Mouse (Mus musculus): ENCODE data around the gene Dyrk2. TPM values are rescaled to one million over a fixed set of nuclear protein-coding genes. Genes with fewer than 3 reads are reported as not detected.

Dyrk2 gene
- polyA plus RNA-seq, 1 experiment from 2014 or later = 7.0 TPM

DNA sequence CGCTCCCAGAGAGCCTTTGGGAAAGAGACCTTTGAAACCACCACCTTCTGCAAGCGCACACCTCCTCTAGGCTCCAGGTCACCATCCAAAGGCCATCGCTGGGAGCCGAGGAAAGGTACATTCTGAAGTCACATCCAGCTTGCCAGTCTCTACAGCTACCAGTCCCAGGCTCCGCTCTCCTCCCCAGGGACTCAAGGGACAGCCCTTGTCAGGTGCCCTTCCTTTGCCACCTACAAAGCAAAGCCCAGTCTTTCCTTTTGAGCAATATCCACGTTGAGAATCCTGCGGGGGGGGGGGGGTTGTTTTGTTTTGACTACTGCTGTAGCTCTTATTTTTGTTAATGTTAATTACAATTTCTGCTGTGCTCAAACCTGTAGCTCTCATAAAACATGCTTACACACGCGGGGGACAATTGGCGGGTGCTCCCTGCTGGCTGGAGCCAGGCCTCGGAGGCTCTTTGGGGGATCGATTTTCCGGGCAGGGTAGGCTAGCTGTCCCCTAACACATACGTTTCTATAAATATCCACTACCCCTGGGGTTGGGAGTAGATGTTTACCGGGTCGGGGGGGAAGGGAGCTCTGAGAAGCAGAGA is 2.6 kb downstream of the Dyrk2 start:
- DNase-seq (ENCODE audit: low spot score) = no peak
- ATAC-seq = no peak
- H3K27me3 ChIP-seq (replicated peaks; ENCODE audit: insufficient read depth, low read length) = no peaks in the 10 kb centered on the region
- peak overlapping the region; percentile 98 for H3K4me3 ChIP-seq (ENCODE audit: low read depth, low read length)
- H3K27ac ChIP-seq (ENCODE audit: low read length) = peak overlapping the region; percentile 97
- peak overlapping the region; percentile 95 for H3K9ac ChIP-seq (replicated peaks; ENCODE audit: low read depth)
- 11% methylated on average over 16 of the region's 16 CpGs for WGBS
- TF ChIP-seq CTCF (IDR thresholded peaks at IDR 0.05) = peak; percentile 17; the same call in 1 of the 2 replicates
- no peak for TF ChIP-seq EP300 (IDR thresholded peaks at IDR 0.05)
- H3K36me3 ChIP-seq (ENCODE audit: insufficient read depth, low read length) = no peaks in the 10 kb centered on the region; the same call in 1 of the 2 replicates
- H3K4me2 ChIP-seq (replicated peaks; ENCODE audit: low read depth, low read length) = peak overlapping the region; percentile 78
- peaks cover 19% of the 10 kb centered on the region; the same call in 1 of the 2 replicates for H3K4me1 ChIP-seq (ENCODE audit: insufficient read depth, low read depth, low read length)
- H3K9me3 ChIP-seq (ENCODE audit: low read length) = no peaks in the 10 kb centered on the region

DNA sequence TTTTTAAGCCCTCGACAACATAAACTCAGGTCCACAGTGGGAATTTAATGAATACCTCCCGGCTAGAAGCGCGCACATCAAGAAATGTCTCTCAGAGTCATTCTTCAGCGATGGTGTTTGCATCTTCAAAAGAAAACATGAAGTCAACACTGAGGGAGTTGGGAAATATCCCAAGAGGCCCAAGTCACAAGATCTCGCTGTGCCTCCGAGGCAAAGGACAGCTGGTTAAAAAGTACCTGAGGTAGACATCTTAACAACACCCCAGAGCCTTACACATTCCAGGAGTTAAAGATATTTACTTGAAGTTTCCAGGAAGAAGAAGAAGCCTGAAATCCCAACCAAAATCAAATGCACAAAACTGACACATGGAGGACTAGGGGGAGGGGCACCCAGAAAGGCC is 5.0 kb downstream of the Dyrk2 start:
- Histone ChIP-seq H3K4me3 (ENCODE audit: low read depth, low read length) (no peak overlapping the region), H3K4me1 (ENCODE audit: insufficient read depth, low read depth, low read length) (peaks cover 13% of the 10 kb centered on the region; the same call in 1 of the 2 replicates), H3K27ac (ENCODE audit: low read length) (no peak overlapping the region), H3K36me3 (ENCODE audit: insufficient read depth, low read length) (peaks cover 17% of the 10 kb centered on the region), H3K9me3 (ENCODE audit: low read length) (peaks cover 10% of the 10 kb centered on the region), H3K4me2 (replicated peaks; ENCODE audit: low read depth, low read length) (no peak overlapping the region), H3K27me3 (replicated peaks; ENCODE audit: insufficient read depth, low read length) (no peaks in the 10 kb centered on the region), H3K9ac (replicated peaks; ENCODE audit: low read depth) (no peak overlapping the region)
- TF ChIP-seq CTCF (IDR thresholded peaks at IDR 0.05) = no peak
- no peak for TF ChIP-seq EP300 (IDR thresholded peaks at IDR 0.05)
- ATAC-seq = no peak
- DNase-seq (ENCODE audit: low spot score) = no peak
- 80% methylated on average over 7 of the region's 7 CpGs for WGBS

DNA sequence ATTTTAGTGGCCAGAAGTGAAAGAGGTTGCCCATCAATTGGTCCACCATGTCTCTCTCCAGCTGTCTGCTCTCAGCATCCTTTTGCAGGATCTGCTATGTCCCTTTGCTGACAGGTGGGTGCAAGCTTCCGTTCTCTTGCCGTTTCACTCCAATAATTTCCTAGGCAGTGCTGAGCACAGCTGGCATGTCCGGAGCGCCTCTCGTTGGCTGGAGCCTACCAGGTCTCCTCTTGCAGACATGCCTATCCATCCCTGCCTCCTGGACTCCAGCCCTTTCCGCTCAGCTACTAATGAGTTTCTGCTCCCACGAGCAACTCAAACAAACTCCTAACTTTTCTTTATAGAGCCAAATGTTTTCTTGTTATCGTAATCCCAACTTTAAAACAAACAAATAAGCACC is 6.4 kb downstream of the Dyrk2 start:
- WGBS = 83% methylated on average over 8 of the region's 8 CpGs
- Histone ChIP-seq H3K27me3 (replicated peaks; ENCODE audit: insufficient read depth, low read length) (no peaks in the 10 kb centered on the region), H3K27ac (ENCODE audit: low read length) (no peak overlapping the region), H3K4me2 (replicated peaks; ENCODE audit: low read depth, low read length) (no peak overlapping the region), H3K36me3 (ENCODE audit: insufficient read depth, low read length) (peaks cover 28% of the 10 kb centered on the region), H3K9me3 (ENCODE audit: low read length) (peaks cover 17% of the 10 kb centered on the region), H3K9ac (replicated peaks; ENCODE audit: low read depth) (no peak overlapping the region), H3K4me1 (ENCODE audit: insufficient read depth, low read depth, low read length) (peaks cover 12% of the 10 kb centered on the region; the same call in 1 of the 2 replicates), H3K4me3 (ENCODE audit: low read depth, low read length) (no peak overlapping the region)
- no peak for ATAC-seq
- no peak for DNase-seq (ENCODE audit: low spot score)
- no peak for TF ChIP-seq EP300 (IDR thresholded peaks at IDR 0.05)
- TF ChIP-seq CTCF (IDR thresholded peaks at IDR 0.05) = no peak

GRCm38 (mm10) chr10:118862233-118862632 is 7.8 kb downstream of the Dyrk2 start:
- Histone ChIP-seq H3K4me3 (ENCODE audit: low read depth, low read length) (no peak overlapping the region), H3K4me2 (replicated peaks; ENCODE audit: low read depth, low read length) (no peak overlapping the region), H3K4me1 (ENCODE audit: insufficient read depth, low read depth, low read length) (peaks cover 9% of the 10 kb centered on the region; the same call in 1 of the 2 replicates), H3K9ac (replicated peaks; ENCODE audit: low read depth) (no peak overlapping the region), H3K9me3 (ENCODE audit: low read length) (peaks cover 17% of the 10 kb centered on the region), H3K36me3 (ENCODE audit: insufficient read depth, low read length) (peaks cover 29% of the 10 kb centered on the region), H3K27me3 (replicated peaks; ENCODE audit: insufficient read depth, low read length) (no peaks in the 10 kb centered on the region), H3K27ac (ENCODE audit: low read length) (no peak overlapping the region)
- WGBS = 42% methylated on average over 4 of the region's 4 CpGs
- ATAC-seq (0 out of 2 replicates have a peak, but pooled peaks have one; percentile 18), DNase-seq (ENCODE audit: low spot score) (no peak)
- TF ChIP-seq EP300 (IDR thresholded peaks at IDR 0.05) (peak; percentile 54), CTCF (IDR thresholded peaks at IDR 0.05) (no peak)

DNA sequence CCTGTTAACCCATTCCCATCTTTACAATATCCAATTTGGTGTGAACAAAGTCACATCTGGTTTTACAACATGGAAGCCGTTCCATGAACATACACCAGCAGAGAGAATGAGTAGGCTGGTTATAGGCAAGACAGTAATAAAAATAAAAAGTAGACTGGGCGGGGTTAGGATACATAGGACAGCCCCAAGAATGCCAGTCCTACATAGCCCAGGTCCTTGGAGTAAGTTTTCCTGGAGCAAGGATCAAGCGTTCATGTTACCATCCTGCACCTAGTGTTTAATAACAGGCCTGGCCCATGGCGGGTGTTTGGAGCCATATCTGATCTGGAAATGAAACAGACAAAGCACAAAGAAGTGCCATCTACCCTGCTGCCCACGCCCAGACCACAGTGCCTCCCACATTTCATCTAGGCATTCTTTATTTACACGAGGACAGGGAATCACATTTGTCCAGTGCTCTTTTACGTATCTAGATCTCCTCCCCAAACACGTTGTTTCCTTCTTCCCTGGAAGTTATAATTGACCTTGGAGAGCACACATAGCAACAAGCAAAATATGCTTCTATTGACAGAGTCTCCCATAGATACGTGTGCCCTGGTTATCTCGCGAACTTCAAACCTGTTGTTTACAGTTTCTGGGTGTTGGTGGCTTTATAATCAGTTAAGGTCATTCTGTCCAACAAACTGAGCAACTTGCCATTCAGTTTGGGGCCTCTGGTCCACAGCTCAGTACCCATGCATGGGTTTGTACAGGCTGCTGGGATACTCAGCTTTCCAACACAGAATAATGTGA is 8.6 kb downstream of the Dyrk2 start:
- no peak for DNase-seq (ENCODE audit: low spot score)
- Histone ChIP-seq H3K9ac (replicated peaks; ENCODE audit: low read depth) (no peak overlapping the region), H3K4me1 (ENCODE audit: insufficient read depth, low read depth, low read length) (peaks cover 6% of the 10 kb centered on the region; the same call in 1 of the 2 replicates), H3K27me3 (replicated peaks; ENCODE audit: insufficient read depth, low read length) (no peaks in the 10 kb centered on the region), H3K4me3 (ENCODE audit: low read depth, low read length) (no peak overlapping the region), H3K27ac (ENCODE audit: low read length) (no peak overlapping the region), H3K36me3 (ENCODE audit: insufficient read depth, low read length) (peaks cover 29% of the 10 kb centered on the region), H3K9me3 (ENCODE audit: low read length) (peaks cover 17% of the 10 kb centered on the region), H3K4me2 (replicated peaks; ENCODE audit: low read depth, low read length) (no peak overlapping the region)
- ATAC-seq = no peak
- 88% methylated on average over 11 of the region's 11 CpGs for WGBS
- TF ChIP-seq EP300 (IDR thresholded peaks at IDR 0.05) (0 out of 2 replicates have a peak, but pooled peaks have one; percentile 17), CTCF (IDR thresholded peaks at IDR 0.05) (no peak)

DNA sequence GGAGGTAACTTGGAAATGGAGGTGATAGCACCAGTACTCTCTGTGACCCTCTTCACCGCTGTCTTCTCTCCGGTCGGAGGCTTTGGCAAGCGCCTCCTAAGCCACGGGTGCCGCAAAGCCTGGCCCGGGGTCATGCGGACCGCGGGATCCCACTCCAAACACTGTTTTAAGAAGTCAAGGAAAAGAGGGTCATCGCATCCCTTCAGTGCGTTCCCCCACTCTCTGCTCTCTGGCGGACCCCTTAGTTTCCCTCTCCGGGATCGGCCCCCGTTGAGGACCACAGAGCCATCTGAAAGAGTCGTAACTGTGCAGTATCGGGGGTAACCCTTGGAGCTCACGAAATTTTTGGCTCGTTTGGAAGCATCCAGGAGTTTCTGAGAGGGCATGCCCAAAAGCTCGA is 10.4 kb downstream of the Dyrk2 start:
- no peaks in the 10 kb centered on the region for H3K4me1 ChIP-seq (ENCODE audit: insufficient read depth, low read depth, low read length)
- H3K4me2 ChIP-seq (replicated peaks; ENCODE audit: low read depth, low read length) = no peak overlapping the region
- TF ChIP-seq EP300 (IDR thresholded peaks at IDR 0.05) (no peak), CTCF (IDR thresholded peaks at IDR 0.05) (no peak)
- no peak for DNase-seq (ENCODE audit: low spot score)
- no peaks in the 10 kb centered on the region for H3K27me3 ChIP-seq (replicated peaks; ENCODE audit: insufficient read depth, low read length)
- ATAC-seq = no peak
- peaks cover 17% of the 10 kb centered on the region for H3K9me3 ChIP-seq (ENCODE audit: low read length)
- no peak overlapping the region for H3K9ac ChIP-seq (replicated peaks; ENCODE audit: low read depth)
- peaks cover 29% of the 10 kb centered on the region for H3K36me3 ChIP-seq (ENCODE audit: insufficient read depth, low read length)
- H3K4me3 ChIP-seq (ENCODE audit: low read depth, low read length) = no peak overlapping the region
- no peak overlapping the region for H3K27ac ChIP-seq (ENCODE audit: low read length)
- 95% methylated on average over 21 of the region's 21 CpGs for WGBS

All from lung, postnatal 0 days (tissue).